Mouse (Mus musculus) small intestine, adult 2 months (tissue): ENCODE data around the gene Eml1. TPM values are rescaled to one million over a fixed set of nuclear protein-coding genes. Genes with fewer than 3 reads are reported as not detected.

Source experiments
- H3K27ac ChIP-seq: fragments of 200-500 bp; 2 replicates; pipeline ENCODE4 v1.5.1; 2012; ENCODE audit warnings: low read depth, low read length, control low read depth, inconsistent platforms; ENCODE audit not compliant: insufficient read depth
- H3K27me3 ChIP-seq: fragments of 200-500 bp; 2 replicates; pipeline ENCODE4 v1.6.1; 2012; ENCODE audit warnings: mild to moderate bottlenecking, moderate library complexity, low read length, inconsistent platforms; ENCODE audit not compliant: control insufficient read depth, insufficient read depth
- H3K36me3 ChIP-seq: fragments of 200-500 bp; 2 replicates; pipeline ENCODE4 v1.6.1; 2012; ENCODE audit warnings: mild to moderate bottlenecking, low read length, control low read depth, inconsistent platforms; ENCODE audit not compliant: control insufficient read depth, insufficient read depth
- H3K4me1 ChIP-seq: fragments of 200-500 bp; 2 replicates; pipeline ENCODE4 v1.6.1; 2012; ENCODE audit warnings: low read length, inconsistent platforms, mixed read lengths; ENCODE audit not compliant: control insufficient read depth, insufficient read depth, insufficient read length
- H3K4me3 ChIP-seq: fragments of 200-500 bp; 2 replicates; pipeline ENCODE4 v1.5.1; 2012; ENCODE audit warnings: low read depth, mild to moderate bottlenecking, control low read depth, inconsistent platforms, low read length, moderate library complexity
- CTCF ChIP-seq: fragments of 200-500 bp; IDR thresholded peaks from 2 replicates; pipeline ENCODE4 v1.5.1; 2012; ENCODE audit warnings: low read depth, mild to moderate bottlenecking, control low read depth, inconsistent platforms, low read length, moderate library complexity, mixed read lengths; ENCODE audit not compliant: insufficient replicate concordance, insufficient read length; ENCODE audit errors: extremely low read depth
- POLR2A ChIP-seq: fragments of 200-500 bp; IDR thresholded peaks from 2 replicates; pipeline ENCODE4 v1.6.1; 2012; ENCODE audit warnings: low read depth, mild to moderate bottlenecking, control low read depth, inconsistent platforms, low read length, moderate library complexity
- WGBS: fragments of 180-500 bp; shearing (Covaris S2); methylation state at CpG from one replicate; pipeline ENCODE4 v1.1.7; 2018; 5-methylcytosine and 5-hydroxymethylcytosine counted together
- polyA plus RNA-seq: library from polyadenylated mRNA; depleted of rRNA; stranded (reverse); fragments of >200 nt; gene quantifications from 2 replicates; pipeline ENCODE4 v1.2.3, GENCODE M21; 2012; rRNA removed

Eml1 gene
- polyA plus RNA-seq, 1 experiment = 10.1 TPM

- no peaks in the 10 kb centered on the region for H3K27me3 ChIP-seq
- H3K4me3 ChIP-seq = no peak overlapping the region
- H3K27ac ChIP-seq = no peak overlapping the region
- no peak for TF ChIP-seq CTCF
- no peak for TF ChIP-seq POLR2A
- no peaks in the 10 kb centered on the region for H3K36me3 ChIP-seq
- H3K4me1 ChIP-seq = no peaks in the 10 kb centered on the region
- 87% methylated on average over 12 of the region's 12 CpGs for WGBS
Measured at GRCm38 (mm10) chr12:108564910-108565506, 194.3 kb downstream of the Eml1 start.

DNA sequence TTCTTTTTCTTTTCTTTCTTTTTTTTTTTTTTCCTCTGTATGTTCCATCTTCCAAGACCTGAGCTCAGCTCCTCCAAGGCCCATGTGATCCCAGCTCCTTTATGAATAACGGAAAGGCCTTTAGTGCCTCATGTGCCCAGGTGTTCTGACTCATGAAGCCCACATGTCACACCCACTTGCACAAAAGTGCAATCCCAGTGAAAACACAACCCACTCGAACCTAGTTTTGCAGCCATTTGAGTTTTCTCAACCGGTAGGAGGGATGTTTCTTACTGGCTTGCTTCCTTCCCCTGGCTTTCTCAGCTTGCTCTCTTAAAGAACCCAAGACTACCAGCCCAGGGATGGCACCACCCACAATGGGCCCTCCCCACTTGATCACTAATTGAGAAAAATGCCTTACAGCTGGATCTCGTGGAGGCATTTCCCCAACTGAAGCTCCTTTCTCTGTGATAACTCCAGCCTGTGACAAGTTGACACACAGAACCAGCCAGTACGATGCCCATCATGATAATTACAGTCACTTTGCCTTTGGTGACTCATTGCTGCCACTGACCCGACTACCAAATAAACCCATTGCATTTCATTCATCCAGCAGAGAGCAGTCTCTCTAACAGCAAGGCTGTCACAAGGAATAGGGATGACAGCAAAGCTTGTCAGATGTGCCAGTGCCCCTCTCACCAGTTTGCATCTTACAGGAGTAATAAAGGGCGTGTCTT lies 208.6 kb downstream of the Eml1 start:
- no peaks in the 10 kb centered on the region for H3K27me3 ChIP-seq
- H3K27ac ChIP-seq = no peak overlapping the region
- H3K4me1 ChIP-seq = no peaks in the 10 kb centered on the region
- TF ChIP-seq CTCF (no peak), POLR2A (no peak)
- WGBS = 69% methylated on average over 7 of the region's 7 CpGs
- no peak overlapping the region for H3K4me3 ChIP-seq
- H3K36me3 ChIP-seq = no peaks in the 10 kb centered on the region

DNA sequence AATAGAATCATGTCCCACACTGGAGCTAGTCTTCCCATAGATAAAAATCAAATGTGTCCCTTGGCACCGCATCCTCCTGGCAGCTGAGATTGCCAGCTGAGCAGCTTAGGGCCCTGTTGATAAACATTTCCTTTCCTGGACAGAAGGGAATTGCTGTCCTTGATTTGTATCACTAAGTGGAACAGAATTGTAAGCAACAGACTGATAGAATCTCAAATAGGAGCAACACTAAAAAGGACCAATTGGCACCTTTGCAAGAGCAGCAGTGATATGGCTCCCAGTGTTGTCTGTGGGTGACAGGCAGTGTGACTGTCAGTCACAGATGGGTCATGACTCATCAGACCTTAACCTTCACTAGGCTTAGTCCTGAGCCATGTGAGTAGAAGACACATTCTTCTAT lies 213.0 kb downstream of the Eml1 start:
- Histone ChIP-seq H3K4me1 (no peaks in the 10 kb centered on the region), H3K27ac (no peak overlapping the region), H3K4me3 (no peak overlapping the region), H3K27me3 (no peaks in the 10 kb centered on the region), H3K36me3 (no peaks in the 10 kb centered on the region)
- TF ChIP-seq CTCF (no peak), POLR2A (no peak)
- 63% methylated on average over 1 of the region's 1 CpGs for WGBS

Other genes with a start within 250 kb of the Eml1 start
- 4.2 and 8.9 TPM in 2 replicates for gene Setd3, start 191.6 kb upstream of the Eml1 start, polyA plus RNA-seq
- gene Ccnk, start 191.4 kb upstream of the Eml1 start, polyA plus RNA-seq = 4.8 and 11.4 TPM in 2 replicates
- 58.8 and 100 TPM in 2 replicates for gene Ccdc85c, start 95.5 kb upstream of the Eml1 start, polyA plus RNA-seq
- gene Hhipl1, start 64.7 kb upstream of the Eml1 start, polyA plus RNA-seq = 0.76 and 1.1 TPM in 2 replicates
- gene Cyp46a1, start 36.6 kb upstream of the Eml1 start, polyA plus RNA-seq = 0.51 and 1.2 TPM in 2 replicates
- gene Evl, start 183.8 kb downstream of the Eml1 start, polyA plus RNA-seq = 12.2 and 22.7 TPM in 2 replicates